In genomic region chr2:70327602-70328001, GRCm38 (mm10) we compare ENCODE assay signal across 34 mouse cellular contexts.
"Had no signal": no experiment of that assay in that cellular context is flagged by ENCODE, and none has a peak within 500 bp of the region (broad histone marks: within the 10 kb centered on the region; RNA-seq: fewer than 3 reads in every experiment).

No protein-coding gene starts in this region.

- H3K36me3 ChIP-seq: heart, embryonic 15.5 days; hindbrain, embryonic 10.5 days; hindbrain, embryonic 12.5 days; hindbrain, embryonic 13.5 days; hindbrain, embryonic 15.5 days; intestine, embryonic 15.5 days had no signal

- H3K9ac ChIP-seq: heart, embryonic 12.5 days; heart, embryonic 13.5 days; heart, embryonic 15.5 days; hindbrain, embryonic 12.5 days; hindbrain, embryonic 13.5 days; hindbrain, embryonic 14.5 days; hindbrain, embryonic 15.5 days; intestine, embryonic 15.5 days had no signal

- H3K27me3 ChIP-seq: heart, embryonic 12.5 days; heart, embryonic 13.5 days; heart, embryonic 15.5 days; hindbrain, embryonic 12.5 days; hindbrain, embryonic 13.5 days; hindbrain, embryonic 15.5 days; intestine, embryonic 15.5 days had no signal

- H3K9me3 ChIP-seq: heart, embryonic 10.5 days; heart, embryonic 13.5 days; hindbrain, embryonic 10.5 days; hindbrain, embryonic 12.5 days; hindbrain, embryonic 13.5 days; hindbrain, embryonic 15.5 days; intestine, embryonic 15.5 days had no signal

- DNase-seq: heart, postnatal 10 days; heart, postnatal 14 days; heart, postnatal 36 days; heart, postnatal 4 days; kidney, adult 11 months; kidney, adult 18-20 months; kidney, adult 8-10 months; kidney, adult 9 months; kidney, postnatal 10 days; kidney, postnatal 14 days; kidney, postnatal 25 days; kidney, postnatal 36 days; kidney, postnatal 4 days; layer of hippocampus, adult 9-11 months; layer of hippocampus, postnatal 36 days had no signal

- H3K4me3 ChIP-seq: heart, embryonic 10.5 days; heart, embryonic 12.5 days; heart, embryonic 13.5 days; heart, embryonic 15.5 days; hindbrain, embryonic 10.5 days; hindbrain, embryonic 12.5 days; hindbrain, embryonic 13.5 days; hindbrain, embryonic 15.5 days; intestine, embryonic 15.5 days; layer of hippocampus, adult 2 months; left cerebral cortex, adult 2 months had no signal

- H3K4me2 ChIP-seq: heart, embryonic 11.5 days; heart, embryonic 12.5 days; heart, embryonic 13.5 days; heart, embryonic 15.5 days; hindbrain, embryonic 12.5 days; hindbrain, embryonic 13.5 days; hindbrain, embryonic 14.5 days; hindbrain, embryonic 15.5 days; intestine, embryonic 15.5 days had no signal

- ATAC-seq: hindbrain, embryonic 16.5 days; hindbrain, postnatal 0 days; inflammation-experienced regulatory T-cells, adult 6 months; intestine, embryonic 15.5 days; intestine, embryonic 16.5 days; intestine, postnatal 0 days had no signal

- H3K4me1 ChIP-seq: heart, embryonic 10.5 days; heart, embryonic 12.5 days; heart, embryonic 13.5 days; heart, embryonic 15.5 days; hindbrain, embryonic 10.5 days; hindbrain, embryonic 12.5 days; hindbrain, embryonic 13.5 days; hindbrain, embryonic 15.5 days; intestine, embryonic 15.5 days had no signal

- H3K27ac ChIP-seq: heart, embryonic 10.5 days; heart, embryonic 13.5 days; heart, embryonic 15.5 days; hindbrain, embryonic 10.5 days; hindbrain, embryonic 12.5 days; hindbrain, embryonic 13.5 days; hindbrain, embryonic 14.5 days; hindbrain, embryonic 15.5 days; hindbrain, postnatal 0 days; intestine, embryonic 15.5 days; kidney, postnatal 0 days; layer of hippocampus, adult 2 months; left cerebral cortex, adult 2 months had no signal
